Mouse (Mus musculus): ENCODE measurements around the gene E2f2.

E2f2 gene

DNA sequence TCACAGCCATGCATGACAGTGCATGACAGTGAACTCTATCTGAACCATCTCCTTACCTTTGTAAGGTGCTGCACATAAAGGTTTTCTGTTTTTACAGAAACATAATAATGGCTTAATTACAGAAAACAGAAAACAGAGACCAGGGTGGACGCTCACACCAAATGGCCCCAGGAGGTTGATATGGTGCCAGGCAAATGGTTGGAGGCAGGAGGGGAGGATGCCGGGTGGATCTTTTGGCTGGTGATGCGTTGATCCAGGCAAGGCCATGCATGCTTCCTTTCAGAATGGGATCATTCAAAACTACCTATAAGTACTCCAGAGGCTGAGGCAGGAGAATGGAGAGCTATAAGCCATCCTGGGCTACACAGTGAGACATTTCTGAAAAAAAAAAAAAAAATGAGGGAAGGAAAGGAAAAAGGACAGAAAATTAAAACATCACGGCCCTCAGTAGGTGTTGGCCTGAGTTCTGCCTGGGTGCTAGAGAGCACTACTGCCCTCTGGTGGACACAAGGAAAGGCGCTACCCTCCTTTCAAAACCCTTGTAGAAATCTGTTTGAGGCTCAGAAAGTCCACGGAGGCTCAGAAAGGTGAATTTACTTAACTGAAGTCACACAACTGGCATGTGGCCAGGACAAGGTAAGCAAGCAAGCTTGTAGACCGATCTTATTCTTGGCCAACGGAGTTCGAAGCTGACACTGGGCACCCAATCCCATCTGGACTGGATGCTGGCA is 27.5 kb downstream of the E2f2 start:
- DNase-seq (ENCODE audit: low spot score in 2 of 2): peak in 1 of 2 experiments; percentile 77

- DNase-seq (ENCODE audit: low spot score in 2 of 2): peak in 1 of 2 experiments; percentile 84
Observed at GRCm38 (mm10) chr4:136202509-136202908, 30.3 kb downstream of the E2f2 start.

GRCm38 (mm10) chr4:136204775-136205174 is 32.6 kb downstream of the E2f2 start:
- DNase-seq (ENCODE audit: low spot score in 2 of 2): no peak

DNA sequence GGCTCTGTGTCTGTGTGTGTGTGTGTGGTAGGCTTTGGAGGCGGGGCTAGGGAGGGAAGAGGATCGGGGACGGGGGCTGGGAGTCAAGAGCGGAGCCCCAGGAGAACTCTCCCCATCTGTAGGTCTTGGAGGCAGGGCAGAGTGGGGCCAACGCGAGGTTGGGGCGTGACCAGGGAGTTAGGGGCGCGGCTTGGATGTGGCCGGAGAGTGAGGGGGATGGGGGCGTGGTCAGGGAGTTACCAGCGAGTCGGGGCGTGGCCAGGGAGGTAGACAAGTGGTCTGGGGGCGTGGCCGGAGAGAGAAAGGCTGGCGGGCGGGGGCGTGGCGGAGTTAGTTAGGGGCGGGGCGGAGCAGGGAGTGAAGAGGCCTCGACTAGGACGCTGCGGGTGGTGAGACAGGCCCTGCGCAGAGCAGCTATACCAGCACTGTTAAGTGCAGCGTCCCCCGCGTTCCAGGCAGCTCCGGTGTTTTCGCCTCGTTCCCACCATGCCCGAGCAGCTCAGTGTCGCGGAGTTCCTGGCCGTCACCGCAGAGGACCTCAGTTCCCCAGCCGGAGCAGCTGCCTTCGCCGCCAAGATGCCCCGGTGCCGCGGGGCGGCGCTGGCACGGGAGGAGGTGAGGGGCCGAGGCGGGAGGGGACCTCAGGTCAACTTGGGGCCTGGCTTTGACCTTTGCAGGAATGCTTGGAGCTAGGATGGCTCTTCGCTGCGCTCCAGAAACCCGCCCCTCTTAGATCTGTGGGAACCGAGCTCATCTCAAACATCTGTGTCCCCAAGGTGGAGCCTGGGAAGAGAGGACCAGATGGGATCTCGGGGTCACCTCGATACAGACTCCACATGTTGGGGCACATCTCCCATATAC is 34.1 kb downstream of the E2f2 start, which contains the start of gene Asap3:
Gene Asap3, plus strand, starts transcription at position 333 of the 861 bp plus-strand sequence.
- peak; percentile 83 to 96 for DNase-seq (ENCODE audit: low spot score in 2 of 2)

- no peak for DNase-seq (ENCODE audit: low spot score in 2 of 2)
Observed at GRCm38 (mm10) chr4:136206943-136207342, 34.7 kb downstream of the E2f2 start.

GRCm38 (mm10) chr4:136210931-136211330 is 38.7 kb downstream of the E2f2 start:
- no peak for DNase-seq (ENCODE audit: low spot score in 2 of 2)

GRCm38 (mm10) chr4:136213629-136214028 is 41.4 kb downstream of the E2f2 start:
- DNase-seq (ENCODE audit: low spot score in 2 of 2): no peak

GRCm38 (mm10) chr4:136214828-136215227 is 42.6 kb downstream of the E2f2 start:
- no peak for DNase-seq (ENCODE audit: low spot score in 2 of 2)

- no peak for DNase-seq (ENCODE audit: low spot score in 2 of 2)
Observed at GRCm38 (mm10) chr4:136215576-136215975, 43.4 kb downstream of the E2f2 start.

- DNase-seq (ENCODE audit: low spot score in 2 of 2): no peak
Observed at GRCm38 (mm10) chr4:136217063-136217462, 44.9 kb downstream of the E2f2 start.

- no peak for DNase-seq (ENCODE audit: low spot score in 2 of 2)
Observed at GRCm38 (mm10) chr4:136218595-136219214, 46.5 kb downstream of the E2f2 start.

- DNase-seq (ENCODE audit: low spot score in 2 of 2): no peak
Observed at GRCm38 (mm10) chr4:136220133-136220775, 48.1 kb downstream of the E2f2 start.

GRCm38 (mm10) chr4:136223549-136224239 is 51.5 kb downstream of the E2f2 start:
- DNase-seq (ENCODE audit: low spot score in 2 of 2): no peak

GRCm38 (mm10) chr4:136224240-136224559 is 52.0 kb downstream of the E2f2 start:
- no peak for DNase-seq (ENCODE audit: low spot score in 2 of 2)

DNA sequence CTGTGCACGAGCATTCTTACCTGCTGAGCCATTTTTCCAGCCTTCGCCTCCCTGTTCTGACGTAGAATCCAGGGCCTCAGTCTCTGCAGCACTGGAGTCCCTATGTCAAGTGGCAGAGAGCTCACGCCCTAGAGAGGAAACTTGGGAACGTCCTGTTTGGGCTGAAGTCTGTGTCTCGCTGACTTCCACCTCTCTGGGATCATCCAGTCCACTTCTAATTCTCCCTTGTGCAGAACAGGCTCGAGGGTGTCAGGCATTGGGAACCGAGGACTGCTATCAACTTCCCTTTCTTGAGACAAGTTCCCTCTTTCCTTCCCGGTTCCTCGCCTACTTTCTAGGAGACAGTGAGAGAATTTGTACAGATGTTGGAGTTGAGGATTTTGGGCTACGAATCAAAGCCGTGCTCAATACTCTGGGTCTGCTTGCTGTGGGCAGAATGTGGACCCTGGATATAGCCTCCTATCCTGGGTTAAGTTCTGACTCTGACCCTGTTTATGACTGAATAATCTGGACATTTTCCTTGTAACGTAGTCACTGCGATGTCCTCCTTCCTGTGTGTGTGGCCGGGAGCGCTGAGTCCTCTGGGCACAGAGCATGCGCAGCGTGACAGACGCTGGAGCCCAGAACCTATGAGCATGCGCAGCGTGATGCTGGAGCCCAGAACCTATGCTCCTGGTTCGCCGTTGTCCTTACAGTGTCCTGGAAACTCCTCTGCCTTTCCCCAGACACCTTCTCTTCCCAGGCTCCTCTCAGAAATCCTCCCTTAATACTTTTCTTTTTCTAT is 52.7 kb downstream of the E2f2 start:
- no peak for DNase-seq (ENCODE audit: low spot score in 2 of 2)

GRCm38 (mm10) chr4:136227408-136227807 is 55.2 kb downstream of the E2f2 start:
- DNase-seq (ENCODE audit: low spot score in 2 of 2): no peak

DNA sequence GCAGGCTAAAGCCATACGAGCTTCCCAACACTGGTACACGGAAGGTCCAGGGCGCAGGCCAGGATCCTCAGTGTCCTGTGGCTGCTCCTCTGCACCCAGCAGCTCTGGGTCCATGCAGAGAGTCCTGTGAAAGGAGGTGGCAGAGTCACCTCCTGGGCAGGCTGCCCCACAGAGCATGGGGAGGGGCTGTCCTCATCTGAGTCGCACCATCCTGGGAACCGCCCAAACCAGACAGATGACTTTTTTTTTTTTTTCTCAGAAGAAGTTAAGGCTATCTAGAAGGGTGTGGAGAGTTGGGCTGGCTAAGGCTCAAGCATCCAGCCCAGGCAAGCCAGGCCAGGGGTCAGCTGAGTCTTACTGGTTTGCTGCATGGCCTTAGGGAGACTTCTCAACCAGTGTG is 56.4 kb downstream of the E2f2 start:
- no peak for DNase-seq (ENCODE audit: low spot score in 2 of 2)

GRCm38 (mm10) chr4:136238669-136239068 is 66.5 kb downstream of the E2f2 start:
- DNase-seq (ENCODE audit: low spot score in 2 of 2): no peak

GRCm38 (mm10) chr4:136239111-136239510 is 66.9 kb downstream of the E2f2 start:
- DNase-seq (ENCODE audit: low spot score in 2 of 2): no peak

DNA sequence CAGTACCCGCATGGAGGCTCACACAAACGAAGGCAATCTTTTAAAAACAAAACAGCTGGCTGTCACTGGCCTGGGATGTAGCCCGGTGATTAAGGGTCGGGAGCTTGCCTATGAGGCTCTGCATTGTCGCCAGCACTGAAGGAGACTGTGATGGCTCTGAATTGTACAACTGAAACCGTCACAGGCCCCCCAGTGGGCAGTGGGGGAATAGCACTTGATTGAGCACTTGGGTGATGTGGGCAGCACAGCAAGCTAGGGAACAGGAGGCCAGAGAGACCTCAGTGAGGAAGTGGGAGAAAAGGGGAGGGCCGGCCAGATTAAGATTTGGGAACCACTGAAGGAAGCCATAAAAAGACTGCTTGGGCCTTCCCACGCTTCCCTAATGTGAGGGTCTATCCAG is 67.4 kb downstream of the E2f2 start:
- DNase-seq (ENCODE audit: low spot score in 2 of 2): peak; percentile 69 to 88

GRCm38 (mm10) chr4:136240123-136240522 is 67.9 kb downstream of the E2f2 start:
- no peak for DNase-seq (ENCODE audit: low spot score in 2 of 2)
